Mouse (Mus musculus): ENCODE results near the gene Tmem123.

- TF ChIP-seq CTCF (IDR thresholded peaks at IDR 0.05; ENCODE audit: borderline replicate concordance, insufficient read depth, low read depth, low read length) = no peak
- TF ChIP-seq POLR2A (IDR thresholded peaks at IDR 0.05; ENCODE audit: borderline replicate concordance, insufficient read depth, low read length) = no peak
These were observed 14.9 kb downstream of the Tmem123 start for GRCm38 (mm10) chr9:7778771-7779170.

All from cerebellum, adult 2 months (tissue).